Mouse (Mus musculus) stomach, embryonic 15.5 days (tissue): ENCODE data around the gene Frmd4b. TPM values are rescaled to one million over a fixed set of nuclear protein-coding genes. Genes with fewer than 3 reads are reported as not detected.

Experiments
- ATAC-seq: fragments of 200-750 bp; cut with Nextera tagmentation; 2 replicates; pipeline ENCODE4 v1.8.0; 2017; ENCODE audit warnings: low read depth, moderate number of reproducible peaks, moderate TSS enrichment; ENCODE audit not compliant: insufficient read depth, low FRiP score
- H3K27ac ChIP-seq: fragments of 300-500 bp; sonication (generic); 2 replicates; pipeline ENCODE4 v1.5.1; 2015; ENCODE audit warnings: mild to moderate bottlenecking, inconsistent platforms
- H3K27me3 ChIP-seq: fragments of 300-500 bp; sonication (generic); replicated peaks from 2 replicates; pipeline ENCODE4 v1.6.1; 2015; ENCODE audit warnings: inconsistent platforms
- H3K36me3 ChIP-seq: fragments of 300-500 bp; sonication (generic); 2 replicates; pipeline ENCODE4 v1.6.1; 2015; ENCODE audit warnings: inconsistent platforms
- H3K4me1 ChIP-seq: fragments of 300-500 bp; sonication (generic); 2 replicates; pipeline ENCODE4 v1.6.1; 2015; ENCODE audit warnings: inconsistent platforms
- H3K4me2 ChIP-seq: fragments of 300-500 bp; sonication (generic); 2 replicates; pipeline ENCODE4 v1.6.1; 2015; ENCODE audit warnings: mild to moderate bottlenecking, inconsistent platforms
- H3K4me3 ChIP-seq: fragments of 300-500 bp; sonication (generic); replicated peaks from 2 replicates; pipeline ENCODE4 v1.5.1; 2015; ENCODE audit warnings: inconsistent platforms
- H3K9ac ChIP-seq: fragments of 300-500 bp; sonication (generic); 2 replicates; pipeline ENCODE4 v1.6.1; 2015; ENCODE audit warnings: inconsistent platforms
- H3K9me3 ChIP-seq: fragments of 300-500 bp; sonication (generic); 2 replicates; pipeline ENCODE4 v1.6.1; 2016; ENCODE audit warnings: inconsistent platforms
- WGBS: fragments of 180-500 bp; shearing (Covaris S2); methylation state at CpG from one replicate; pipeline ENCODE4 v1.1.7; 2015; 5-methylcytosine and 5-hydroxymethylcytosine counted together
- polyA plus RNA-seq: library from polyadenylated mRNA; unstranded; fragments of >200 nt; fragmentation: Nextera tagmentation; extraction: Ambion mirVana; gene quantifications from 2 replicates; pipeline ENCODE4 v1.2.1, GENCODE M21; 2015

The Frmd4b gene
- polyA plus RNA-seq, 1 experiment from 2014 or later = 14.6 TPM

- H3K4me1 ChIP-seq = no peaks in the 10 kb centered on the region
- 82% methylated on average over 9 of the region's 9 CpGs for WGBS
These were observed 313.8 kb downstream of the Frmd4b start for GRCm38 (mm10) chr6:97303277-97304109.

GRCm38 (mm10) chr6:97302303-97302702, 315.0 kb downstream of the Frmd4b start:
- no peak overlapping the region for H3K4me3 ChIP-seq
- H3K36me3 ChIP-seq = peaks cover 12% of the 10 kb centered on the region; the same call in 1 of the 2 replicates
- H3K9me3 ChIP-seq = no peaks in the 10 kb centered on the region
- H3K4me2 ChIP-seq = no peak overlapping the region
- ATAC-seq = no peak
- 84% methylated on average over 7 of the region's 7 CpGs for WGBS
- H3K27me3 ChIP-seq = no peaks in the 10 kb centered on the region
- H3K27ac ChIP-seq = no peak overlapping the region
- no peaks in the 10 kb centered on the region for H3K4me1 ChIP-seq
- no peak overlapping the region for H3K9ac ChIP-seq

More at GRCm38 (mm10) chr6:97303277-97304109, 313.8 kb downstream of the Frmd4b start:
- H3K9me3 ChIP-seq = no peaks in the 10 kb centered on the region
- no peak overlapping the region for H3K4me2 ChIP-seq
- H3K4me3 ChIP-seq = no peak overlapping the region
- no peaks in the 10 kb centered on the region for H3K27me3 ChIP-seq
- no peak for ATAC-seq
- no peak overlapping the region for H3K27ac ChIP-seq
- H3K9ac ChIP-seq = no peak overlapping the region
- peaks cover 12% of the 10 kb centered on the region; the same call in 1 of the 2 replicates for H3K36me3 ChIP-seq

- whole genome bisulfite sequencing = 79% methylated on average over 6 of the region's 6 CpGs
- Histone ChIP-seq H3K4me2 (no peak overlapping the region), H3K27me3 (no peaks in the 10 kb centered on the region), H3K27ac (no peak overlapping the region), H3K36me3 (peaks cover 15% of the 10 kb centered on the region; the same call in 1 of the 2 replicates), H3K4me1 (no peaks in the 10 kb centered on the region), H3K9me3 (no peaks in the 10 kb centered on the region), H3K4me3 (no peak overlapping the region), H3K9ac (no peak overlapping the region)
- no peak for ATAC-seq
These were observed 316.7 kb downstream of the Frmd4b start for GRCm38 (mm10) chr6:97300659-97301058.

GRCm38 (mm10) chr6:97300180-97300579, 317.2 kb downstream of the Frmd4b start:
- Histone ChIP-seq H3K4me2 (no peak overlapping the region), H3K9ac (no peak overlapping the region), H3K27me3 (no peaks in the 10 kb centered on the region), H3K4me3 (no peak overlapping the region), H3K9me3 (no peaks in the 10 kb centered on the region), H3K4me1 (no peaks in the 10 kb centered on the region), H3K36me3 (peaks cover 15% of the 10 kb centered on the region; the same call in 1 of the 2 replicates), H3K27ac (no peak overlapping the region)
- ATAC-seq = no peak
- WGBS = 89% methylated on average over 6 of the region's 6 CpGs

GRCm38 (mm10) chr6:97297151-97297550, 320.2 kb downstream of the Frmd4b start:
- H3K9me3 ChIP-seq = no peaks in the 10 kb centered on the region
- H3K4me1 ChIP-seq = peaks cover 5% of the 10 kb centered on the region; the same call in 1 of the 2 replicates
- H3K27ac ChIP-seq = no peak overlapping the region
- no peak for ATAC-seq
- no peak overlapping the region for H3K4me2 ChIP-seq
- H3K36me3 ChIP-seq = peaks cover 15% of the 10 kb centered on the region; the same call in 1 of the 2 replicates
- no peaks in the 10 kb centered on the region for H3K27me3 ChIP-seq
- H3K9ac ChIP-seq = no peak overlapping the region
- WGBS = 73% methylated on average over 3 of the region's 3 CpGs
- H3K4me3 ChIP-seq = no peak overlapping the region

- peaks cover 15% of the 10 kb centered on the region; the same call in 1 of the 2 replicates for H3K36me3 ChIP-seq
- no peak overlapping the region for H3K4me3 ChIP-seq
- 92% methylated on average over 21 of the region's 21 CpGs for WGBS
- H3K9ac ChIP-seq = no peak overlapping the region
- no peak overlapping the region for H3K4me2 ChIP-seq
- H3K9me3 ChIP-seq = no peaks in the 10 kb centered on the region
- no peak for ATAC-seq
- H3K4me1 ChIP-seq = peaks cover 5% of the 10 kb centered on the region; the same call in 1 of the 2 replicates
- H3K27ac ChIP-seq = no peak overlapping the region
- H3K27me3 ChIP-seq = no peaks in the 10 kb centered on the region
These were observed 321.3 kb downstream of the Frmd4b start for GRCm38 (mm10) chr6:97295866-97296527.

GRCm38 (mm10) chr6:97295416-97295815, 321.9 kb downstream of the Frmd4b start:
- Histone ChIP-seq H3K27me3 (no peaks in the 10 kb centered on the region), H3K9me3 (no peaks in the 10 kb centered on the region), H3K4me3 (no peak overlapping the region), H3K9ac (no peak overlapping the region), H3K4me2 (no peak overlapping the region), H3K36me3 (peaks cover 15% of the 10 kb centered on the region; the same call in 1 of the 2 replicates), H3K27ac (no peak overlapping the region), H3K4me1 (peaks cover 5% of the 10 kb centered on the region; the same call in 1 of the 2 replicates)
- no peak for ATAC-seq
- WGBS = 88% methylated on average over 9 of the region's 9 CpGs

- H3K27ac ChIP-seq = 0 out of 2 replicates have a peak overlapping the region, but pooled peaks have one; percentile 36
- 69% methylated on average over 12 of the region's 12 CpGs for WGBS
These were observed 323.4 kb downstream of the Frmd4b start for GRCm38 (mm10) chr6:97293667-97294569.

GRCm38 (mm10) chr6:97292894-97293293, 324.4 kb downstream of the Frmd4b start:
- Histone ChIP-seq H3K4me3 (no peak overlapping the region), H3K36me3 (peaks cover 3% of the 10 kb centered on the region; the same call in 1 of the 2 replicates), H3K4me1 (peaks cover 10% of the 10 kb centered on the region; the same call in 1 of the 2 replicates), H3K9me3 (no peaks in the 10 kb centered on the region), H3K27ac (no peak overlapping the region), H3K4me2 (no peak overlapping the region), H3K27me3 (no peaks in the 10 kb centered on the region), H3K9ac (no peak overlapping the region)
- ATAC-seq = no peak
- WGBS = 64% methylated on average over 5 of the region's 5 CpGs

More at GRCm38 (mm10) chr6:97293667-97294569, 323.4 kb downstream of the Frmd4b start:
- no peak for ATAC-seq
- peaks cover 3% of the 10 kb centered on the region; the same call in 1 of the 2 replicates for H3K36me3 ChIP-seq
- no peak overlapping the region for H3K4me3 ChIP-seq
- no peak overlapping the region for H3K4me2 ChIP-seq
- H3K9ac ChIP-seq = no peak overlapping the region
- H3K27me3 ChIP-seq = no peaks in the 10 kb centered on the region
- H3K9me3 ChIP-seq = no peaks in the 10 kb centered on the region
- peaks cover 5% of the 10 kb centered on the region; the same call in 1 of the 2 replicates for H3K4me1 ChIP-seq

- no peak for ATAC-seq
- peaks cover 3% of the 10 kb centered on the region; the same call in 1 of the 2 replicates for H3K36me3 ChIP-seq
- peaks cover 11% of the 10 kb centered on the region; the same call in 1 of the 2 replicates for H3K4me1 ChIP-seq
- no peak overlapping the region for H3K4me2 ChIP-seq
- no peak overlapping the region for H3K9ac ChIP-seq
- H3K4me3 ChIP-seq = no peak overlapping the region
- no peaks in the 10 kb centered on the region for H3K9me3 ChIP-seq
- 82% methylated on average over 3 of the region's 3 CpGs for WGBS
- H3K27me3 ChIP-seq = no peaks in the 10 kb centered on the region
- H3K27ac ChIP-seq = no peak overlapping the region
These were observed 325.2 kb downstream of the Frmd4b start for GRCm38 (mm10) chr6:97292096-97292495.
